Mouse (Mus musculus): ENCODE data around the gene Cadm1.

GRCm38 (mm10) chr9:47616391-47616790 is 86.4 kb downstream of the Cadm1 start:
- TF ChIP-seq CTCF (IDR thresholded peaks at IDR 0.05; ENCODE audit: low read depth, low read length): no peak
- no peak for TF ChIP-seq POLR2A (IDR thresholded peaks at IDR 0.05; ENCODE audit: insufficient read depth, low read length)
- no peak for TF ChIP-seq EP300 (IDR thresholded peaks at IDR 0.05; ENCODE audit: insufficient read depth, low read depth, low read length)

Measured in ES-Bruce4 (cell line).